Mouse (Mus musculus) heart, postnatal 0 days (tissue): ENCODE measurements around the gene Scarb2.

Source experiments
- CTCF ChIP-seq: IDR thresholded peaks from 2 replicates; pipeline ENCODE4 v1.5.1; 2016; ENCODE audit warnings: antibody characterized with exemption, control low read depth, low read depth
- EP300 ChIP-seq: IDR thresholded peaks from 2 replicates; pipeline ENCODE4 v1.6.1; 2016; ENCODE audit warnings: antibody characterized with exemption, low read depth

GRCm38 (mm10) chr5:92504676-92505400 is 1.8 kb downstream of the Scarb2 start:
- TF ChIP-seq CTCF, result no peak
- no peak for TF ChIP-seq EP300
